Mouse (Mus musculus) cortical plate, adult 2 months (tissue): ENCODE data around the gene Atg4b. TPM values are rescaled to one million over a fixed set of nuclear protein-coding genes. Genes with fewer than 3 reads are reported as not detected.
"Not testable (repeated sequence)": the region's sequence is repeated elsewhere in the genome, so short reads cannot be mapped to it uniquely, and the experiment has no call there.

Experiments used
- H3K27ac ChIP-seq: fragments of 200-500 bp; 2 replicates; pipeline ENCODE4 v1.5.1; 2012; ENCODE audit warnings: low read length, control low read depth, inconsistent platforms; ENCODE audit not compliant: insufficient read depth
- H3K4me1 ChIP-seq: fragments of 200-500 bp; 2 replicates; pipeline ENCODE4 v1.6.1; 2011; ENCODE audit warnings: low read length; ENCODE audit not compliant: control insufficient read depth, insufficient read depth
- H3K4me3 ChIP-seq: fragments of 200-500 bp; 2 replicates; pipeline ENCODE4 v1.5.1; 2011; ENCODE audit warnings: mild to moderate bottlenecking, low read length, control low read depth; ENCODE audit not compliant: insufficient read depth
- CTCF ChIP-seq: fragments of 200-500 bp; IDR thresholded peaks from 2 replicates; pipeline ENCODE4 v1.5.1; 2011; ENCODE audit warnings: mild to moderate bottlenecking, control low read depth, low read length; ENCODE audit not compliant: insufficient read depth; ENCODE audit errors: extremely low read depth
- POLR2A ChIP-seq: fragments of 200-500 bp; IDR thresholded peaks from 2 replicates; pipeline ENCODE4 v1.6.1; 2011; ENCODE audit warnings: mild to moderate bottlenecking, low read length, control low read depth; ENCODE audit not compliant: insufficient read depth; ENCODE audit errors: extremely low read depth
- polyA plus RNA-seq: library from polyadenylated mRNA; depleted of rRNA; stranded (reverse); fragments of >200 nt; gene quantifications from 2 replicates; pipeline ENCODE4 v1.2.3, GENCODE M21; 2012; rRNA removed

The Atg4b gene
- polyA plus RNA-seq, 1 experiment = 50.7 TPM

DNA sequence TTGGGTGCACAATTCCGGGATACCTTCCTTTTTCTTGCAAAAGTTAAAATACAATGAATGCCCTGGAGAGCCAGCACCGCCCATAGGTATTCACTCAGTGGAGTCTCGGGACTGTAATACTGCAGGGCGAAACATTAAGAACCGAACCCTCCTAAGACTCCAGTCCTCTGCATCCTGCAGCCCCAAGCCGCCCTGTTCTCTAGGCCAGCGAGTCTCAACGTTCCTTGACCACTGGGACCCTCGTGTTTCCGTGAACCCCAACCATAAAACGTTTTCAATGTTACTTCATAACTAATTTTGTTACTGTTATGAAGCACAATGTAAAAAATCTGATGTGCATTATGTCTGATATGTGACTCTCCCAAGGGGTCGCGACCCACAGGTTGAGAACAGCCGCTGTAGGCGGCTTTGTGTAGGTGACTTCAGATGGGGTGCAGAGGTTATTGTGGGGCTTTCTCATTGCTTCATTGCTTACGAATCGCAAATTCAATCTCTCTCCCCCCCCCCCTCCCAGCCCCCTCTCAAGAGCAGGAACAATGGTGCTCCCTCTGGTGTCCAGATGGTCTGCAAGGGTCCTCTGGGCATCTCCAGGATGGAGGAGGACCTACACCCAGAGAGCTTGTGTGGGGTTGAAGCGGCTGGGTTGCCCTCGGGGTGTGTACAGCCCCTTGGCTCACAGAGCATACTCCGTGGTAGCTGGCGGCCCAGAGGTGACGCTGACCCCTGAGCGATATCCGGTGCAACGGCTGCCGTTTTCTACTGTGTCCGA is 74.7 kb downstream of the Atg4b start:
- TF ChIP-seq POLR2A = no peak
- TF ChIP-seq CTCF = no peak
- peak overlapping the region; percentile 18 for H3K27ac ChIP-seq
- H3K4me3 ChIP-seq = peak overlapping the region; percentile 45
- H3K4me1 ChIP-seq = no peaks in the 10 kb centered on the region; the same call in 1 of the 2 replicates

DNA sequence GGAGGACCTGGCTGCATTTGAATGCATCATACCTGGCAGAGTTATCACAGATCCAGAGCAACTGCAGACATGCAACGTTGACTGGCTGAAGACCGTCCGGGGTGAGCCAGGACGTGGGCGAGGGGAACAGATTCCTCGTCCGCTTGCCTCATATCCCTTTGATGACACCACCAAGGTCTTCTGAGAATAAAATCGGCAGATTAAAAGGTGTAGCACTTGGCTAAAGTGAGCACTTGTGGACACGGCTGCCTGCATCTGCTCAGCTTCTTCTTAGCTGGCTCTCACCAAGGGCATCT is 75.2 kb downstream of the Atg4b start:
- TF ChIP-seq CTCF (no peak), POLR2A (no peak)
- no peak overlapping the region for H3K27ac ChIP-seq
- H3K4me1 ChIP-seq = no peaks in the 10 kb centered on the region; the same call in 1 of the 2 replicates
- no peak overlapping the region for H3K4me3 ChIP-seq

DNA sequence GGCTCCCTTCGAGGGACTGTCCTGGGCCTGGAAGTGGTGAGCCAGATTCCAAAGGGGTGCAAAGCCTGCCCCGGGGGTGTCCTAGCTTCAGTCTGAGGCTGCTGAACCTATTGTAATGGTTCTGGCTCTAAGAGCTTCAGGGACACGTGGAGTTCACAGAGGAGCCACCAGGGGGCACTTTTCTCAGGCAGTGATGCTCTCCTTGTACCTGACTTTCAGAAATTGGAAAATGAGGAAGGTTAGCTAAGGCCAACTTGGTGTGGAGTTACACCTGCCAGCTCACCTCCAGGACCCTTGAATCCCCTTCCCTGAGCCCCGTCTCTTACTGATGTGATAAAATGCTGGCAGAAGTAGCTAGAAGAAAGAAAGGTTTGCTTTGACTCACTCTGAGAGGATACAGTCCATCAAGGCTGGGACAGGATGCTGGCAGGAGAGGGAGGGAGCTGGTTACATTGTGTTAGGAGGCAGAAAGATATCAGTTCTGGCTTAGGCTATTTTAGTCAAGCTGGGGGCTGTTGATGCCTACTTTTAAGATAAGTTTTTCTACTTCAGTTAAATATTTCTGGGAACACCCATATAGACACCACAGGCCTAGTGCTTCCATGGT is 81.6 kb downstream of the Atg4b start:
- H3K4me1 ChIP-seq, H3K27ac ChIP-seq, H3K4me3 ChIP-seq: not testable (repeated sequence)

DNA sequence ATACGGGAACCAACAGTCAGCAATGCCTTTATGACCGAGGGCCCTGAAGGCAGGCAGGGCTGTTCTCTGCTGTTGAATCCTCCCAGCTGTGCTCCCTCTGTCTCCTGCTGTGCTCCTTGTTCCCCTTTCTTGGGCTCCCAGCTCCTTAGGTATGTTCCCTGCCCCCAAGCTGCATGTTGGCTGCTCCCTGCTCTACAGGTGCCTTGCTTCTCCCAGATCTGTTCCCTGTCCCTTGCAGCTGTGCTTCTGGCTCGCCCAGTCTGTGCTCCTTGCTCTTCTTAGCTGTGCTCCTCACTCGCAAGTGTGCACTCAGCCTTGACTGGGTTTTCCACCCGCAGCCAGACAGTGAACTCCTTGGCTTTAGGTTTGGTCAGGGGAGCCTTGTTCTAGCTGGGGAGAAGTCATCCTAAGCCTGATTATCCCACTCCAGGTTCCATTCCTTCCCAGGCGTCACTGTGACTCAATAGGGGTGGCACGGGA is 83.4 kb downstream of the Atg4b start:
- no peak for TF ChIP-seq POLR2A
- H3K4me3 ChIP-seq = no peak overlapping the region
- H3K4me1 ChIP-seq = no peaks in the 10 kb centered on the region
- H3K27ac ChIP-seq = no peak overlapping the region

DNA sequence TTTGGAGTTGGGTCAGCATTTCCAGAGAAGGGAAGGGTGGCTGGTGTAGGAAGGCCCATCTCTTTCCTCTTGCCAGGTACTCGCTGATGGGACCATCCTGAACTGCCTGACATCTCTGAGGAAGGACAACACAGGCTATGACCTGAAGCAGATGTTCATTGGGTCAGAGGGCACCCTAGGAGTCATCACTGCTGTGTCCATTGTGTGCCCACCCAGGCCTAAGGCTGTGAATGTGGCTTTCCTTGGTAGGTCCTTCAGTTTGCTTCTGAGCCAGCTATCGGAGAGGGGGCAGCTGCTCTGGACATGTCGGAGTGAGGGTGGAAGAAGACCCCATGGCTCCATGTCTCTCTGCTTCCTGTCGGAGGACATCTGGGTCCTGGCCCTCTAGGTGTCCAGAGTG is 83.9 kb downstream of the Atg4b start:
- no peak for TF ChIP-seq CTCF
- H3K4me3 ChIP-seq = no peak overlapping the region
- no peaks in the 10 kb centered on the region for H3K4me1 ChIP-seq
- H3K27ac ChIP-seq = no peak overlapping the region

DNA sequence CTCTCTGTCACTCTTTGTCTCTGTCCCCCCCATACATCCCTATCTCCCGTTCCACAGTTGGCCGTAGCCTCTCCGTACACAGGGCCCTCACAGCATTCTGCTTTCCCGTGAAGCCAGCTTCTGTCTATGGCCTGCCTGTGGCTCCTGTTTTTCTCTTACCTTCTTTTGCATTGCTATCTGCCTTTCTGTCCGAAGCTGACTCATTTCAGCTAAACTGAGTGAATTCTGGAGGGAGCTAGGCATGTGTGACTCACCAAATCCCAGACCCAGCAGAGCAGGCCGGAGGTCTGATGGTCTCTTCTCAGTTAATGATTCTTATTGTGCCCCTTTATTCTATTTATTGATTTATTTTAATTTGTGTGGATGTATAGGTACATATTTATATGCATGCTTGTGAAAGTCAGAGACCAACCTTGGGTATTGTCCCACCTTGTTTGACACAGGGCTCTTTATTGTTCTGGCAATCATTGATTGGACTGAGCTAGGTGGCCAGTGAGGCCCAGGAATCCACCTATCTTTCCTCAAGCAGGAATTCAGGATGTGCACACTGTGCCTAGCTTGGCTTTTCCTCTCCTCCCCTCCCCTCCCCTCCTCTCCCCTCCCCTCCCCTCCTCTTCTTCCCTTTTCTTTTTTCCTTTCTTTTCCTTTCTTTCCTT is 84.7 kb downstream of the Atg4b start:
- Histone ChIP-seq H3K27ac (no peak overlapping the region), H3K4me1 (no peaks in the 10 kb centered on the region), H3K4me3 (no peak overlapping the region)
- no peak for TF ChIP-seq POLR2A
- no peak for TF ChIP-seq CTCF

DNA sequence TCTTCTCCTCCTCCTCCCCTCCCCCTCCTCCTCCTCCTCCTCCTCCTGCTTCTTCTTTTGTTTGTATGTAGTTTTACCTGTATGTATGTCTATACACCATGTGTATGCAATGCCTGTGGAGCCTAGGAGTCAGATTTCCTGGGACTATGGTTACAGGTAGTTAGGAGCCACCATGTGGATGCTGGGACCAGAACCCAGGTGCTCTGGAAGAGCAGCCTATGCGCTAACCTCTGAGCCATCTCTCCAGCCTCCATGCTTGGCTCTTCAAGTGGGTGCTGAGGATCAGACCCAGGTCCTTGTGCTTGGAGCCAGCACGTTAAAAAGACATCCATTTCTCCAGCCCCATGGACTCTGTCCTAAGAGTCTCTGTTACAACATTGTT is 85.2 kb downstream of the Atg4b start:
- no peak for TF ChIP-seq CTCF

DNA sequence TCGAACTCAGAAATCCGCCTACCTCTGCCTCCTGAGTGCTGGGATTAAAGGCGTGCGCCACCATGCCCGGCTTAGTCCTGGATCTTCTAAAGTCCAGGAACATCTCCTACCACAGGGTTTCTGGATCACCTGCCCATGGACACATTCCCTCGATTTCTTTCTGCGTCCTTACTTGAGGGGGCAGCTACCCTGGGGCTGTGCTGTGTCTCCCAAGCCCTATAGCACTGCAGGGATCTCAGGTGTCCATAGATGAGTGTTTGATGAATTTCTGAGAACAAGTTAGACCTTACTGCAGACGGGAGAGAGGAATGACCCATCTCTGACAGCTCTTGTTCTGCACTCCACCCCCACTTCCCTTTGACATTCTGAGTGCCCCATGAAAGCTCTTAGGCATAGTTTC is 86.0 kb downstream of the Atg4b start:
- Histone ChIP-seq H3K4me3 (no peak overlapping the region), H3K27ac (no peak overlapping the region), H3K4me1 (no peaks in the 10 kb centered on the region)
- TF ChIP-seq CTCF (no peak), POLR2A (no peak)

More for the DNA sequence above, 85.2 kb downstream of the Atg4b start:
- no peak overlapping the region for H3K4me3 ChIP-seq
- H3K4me1 ChIP-seq = no peaks in the 10 kb centered on the region
- H3K27ac ChIP-seq = no peak overlapping the region

DNA sequence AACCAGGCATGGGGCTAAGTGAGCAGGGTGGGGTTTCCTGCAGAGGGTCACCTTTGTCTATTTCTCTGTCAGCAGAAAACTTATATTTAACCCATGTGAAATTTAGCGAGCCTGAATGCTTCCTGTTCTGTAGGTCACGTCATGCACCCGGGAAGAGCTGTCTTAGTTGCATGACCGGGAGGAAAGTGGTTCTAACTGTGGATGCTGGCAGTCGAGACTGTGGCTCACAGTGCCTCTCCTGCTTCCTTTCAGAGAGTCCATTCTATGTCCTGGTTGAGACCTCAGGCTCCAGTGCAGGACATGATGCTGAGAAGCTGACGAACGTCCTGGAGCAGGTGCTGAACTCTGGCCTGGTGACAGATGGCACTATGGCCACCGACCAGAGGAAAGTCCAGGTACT is 87.3 kb downstream of the Atg4b start:
- H3K4me3 ChIP-seq, H3K27ac ChIP-seq, H3K4me1 ChIP-seq: not testable (repeated sequence)

Other genes with a start within 250 kb of the Atg4b start
- gene Farp2, start 239.4 kb upstream of the Atg4b start, polyA plus RNA-seq = 4.1 and 5.1 TPM in 2 replicates
- gene Stk25, start 92.8 kb upstream of the Atg4b start, polyA plus RNA-seq = 404 and 424 TPM in 2 replicates
- 43.3 and 52.2 TPM in 2 replicates for gene Bok, start 65.8 kb upstream of the Atg4b start, polyA plus RNA-seq
- gene Thap4, start 3.4 kb downstream of the Atg4b start, polyA plus RNA-seq = 34.2 and 37.1 TPM in 2 replicates
- gene Dtymk, start 50.4 kb downstream of the Atg4b start, polyA plus RNA-seq = 82.7 and 85.3 TPM in 2 replicates
- 8.6 and 8.9 TPM in 2 replicates for gene Ing5, start 52.5 kb downstream of the Atg4b start, polyA plus RNA-seq
- gene D2hgdh, start 73.4 kb downstream of the Atg4b start, polyA plus RNA-seq = 15.0 and 15.1 TPM in 2 replicates
- gene Gal3st2, start 109.8 kb downstream of the Atg4b start, polyA plus RNA-seq = not detected in 2 replicates
- gene Gal3st2b, start 166.8 kb downstream of the Atg4b start, polyA plus RNA-seq = 0.17 TPM in 1 of 2 replicates, not detected in the other
- under 0.01 and 0.02 TPM in 2 replicates for gene Gal3st2c, start 239.0 kb downstream of the Atg4b start, polyA plus RNA-seq